Mouse (Mus musculus): Measurements from ENCODE around the gene Cyp2c65.
"Not testable (repeated sequence)": the region's sequence is repeated elsewhere in the genome, so short reads cannot be mapped to it uniquely, and the experiment has no call there.

The Cyp2c65 gene

GRCm38 (mm10) chr19:39060719-39061118 is at the start of gene Cyp2c65:
Cyp2c65 (plus strand) TSS chr19:39061015.
- no peak for DNase-seq (ENCODE audit: low spot score in 2 of 2)

GRCm38 (mm10) chr19:39057928-39058327 is 2.9 kb upstream of the Cyp2c65 start:
- no peak for DNase-seq (ENCODE audit: low spot score in 2 of 2)

- not testable (repeated sequence) for DNase-seq (ENCODE audit: low spot score in 2 of 2)
Measured at GRCm38 (mm10) chr19:39098779-39099178, 38.0 kb downstream of the Cyp2c65 start.

- no peak for DNase-seq (ENCODE audit: low spot score in 2 of 2)
Measured at GRCm38 (mm10) chr19:39113644-39114043, 52.8 kb downstream of the Cyp2c65 start, which contains the start of gene Cyp2c66. Cyp2c66 (plus strand) TSS chr19:39113898.

Measured in cerebellum, postnatal 4 days (tissue).